Mouse (Mus musculus) thymus, adult 2 months (tissue): ENCODE results near the gene Fgfr2.

ENCODE experiments used
- CTCF ChIP-seq: fragments of 200-500 bp; IDR thresholded peaks from 2 replicates; pipeline ENCODE4 v1.5.1; 2012; ENCODE audit warnings: mild to moderate bottlenecking, control low read depth, low read length, moderate library complexity, borderline replicate concordance; ENCODE audit not compliant: control insufficient read depth, poor library complexity, insufficient read depth; ENCODE audit errors: extremely low read depth
- POLR2A ChIP-seq: fragments of 200-500 bp; IDR thresholded peaks from 2 replicates; pipeline ENCODE4 v1.6.1; 2012; ENCODE audit warnings: mild to moderate bottlenecking, low read length, control low read depth, moderate library complexity; ENCODE audit not compliant: control insufficient read depth, poor library complexity, insufficient read depth; ENCODE audit errors: extremely low read depth

DNA sequence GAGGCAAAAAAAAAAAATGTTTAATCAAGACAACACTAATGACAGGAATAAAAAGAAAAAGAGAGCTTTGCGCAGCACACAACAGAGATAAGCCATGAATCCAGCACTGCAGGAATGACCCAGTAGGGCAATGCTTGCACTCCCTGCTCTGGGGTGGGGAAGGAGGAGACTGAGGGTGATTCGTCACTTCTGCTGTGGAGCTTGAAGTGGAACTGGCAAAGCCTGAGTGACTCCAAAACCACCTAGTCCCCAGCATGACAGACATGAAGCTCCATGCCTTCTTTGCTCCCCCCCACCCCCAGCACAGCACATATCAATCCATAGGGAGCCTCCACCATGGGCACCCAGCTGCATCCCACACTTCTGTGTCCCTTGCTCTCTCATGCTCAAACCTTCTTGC lies 753.4 kb downstream of the Fgfr2 start:
- TF ChIP-seq POLR2A (no peak), CTCF (no peak)
